Mouse (Mus musculus): ENCODE measurements around the gene Aldh9a1.
"Not testable (repeated sequence)": the region's sequence is repeated elsewhere in the genome, so short reads cannot be mapped to it uniquely, and the experiment has no call there.

Gene Aldh9a1

GRCm38 (mm10) chr1:167349815-167350596 is at the start of gene Aldh9a1:
Gene Aldh9a1 (plus strand): TSS chr1:167349991.
- DNase-seq (ENCODE audit: extremely low spot score, low read depth, low spot score): peak; percentile 71

GRCm38 (mm10) chr1:167300122-167300521 is 49.7 kb upstream of the Aldh9a1 start:
- no peak for DNase-seq (ENCODE audit: extremely low spot score, low read depth, low spot score)

- no peak for DNase-seq (ENCODE audit: extremely low spot score, low read depth, low spot score)
Observed at GRCm38 (mm10) chr1:167305501-167306137, 44.2 kb upstream of the Aldh9a1 start.

- no peak for DNase-seq (ENCODE audit: extremely low spot score, low read depth, low spot score)
Observed at GRCm38 (mm10) chr1:167306451-167307240, 43.1 kb upstream of the Aldh9a1 start.

GRCm38 (mm10) chr1:167307674-167308073 is 42.1 kb upstream of the Aldh9a1 start:
- DNase-seq (ENCODE audit: extremely low spot score, low read depth, low spot score): no peak

GRCm38 (mm10) chr1:167308261-167309054 is 41.3 kb upstream of the Aldh9a1 start, which contains the start of gene Tmco1:
Gene Tmco1 (plus strand): TSS chr1:167308378.
- peak; percentile 70 for DNase-seq (ENCODE audit: extremely low spot score, low read depth, low spot score)

GRCm38 (mm10) chr1:167312367-167312766 is 37.4 kb upstream of the Aldh9a1 start:
- DNase-seq (ENCODE audit: extremely low spot score, low read depth, low spot score): no peak

- no peak for DNase-seq (ENCODE audit: extremely low spot score, low read depth, low spot score)
Observed at GRCm38 (mm10) chr1:167313220-167313619, 36.6 kb upstream of the Aldh9a1 start.

GRCm38 (mm10) chr1:167321691-167322090 is 28.1 kb upstream of the Aldh9a1 start:
- DNase-seq (ENCODE audit: extremely low spot score, low read depth, low spot score): no peak

- no peak for DNase-seq (ENCODE audit: extremely low spot score, low read depth, low spot score)
Observed at GRCm38 (mm10) chr1:167328776-167329175, 21.0 kb upstream of the Aldh9a1 start.

GRCm38 (mm10) chr1:167331106-167331505 is 18.7 kb upstream of the Aldh9a1 start:
- DNase-seq (ENCODE audit: extremely low spot score, low read depth, low spot score): no peak

GRCm38 (mm10) chr1:167336398-167336797 is 13.4 kb upstream of the Aldh9a1 start:
- DNase-seq (ENCODE audit: extremely low spot score, low read depth, low spot score): no peak

- peak; percentile 86 for DNase-seq (ENCODE audit: extremely low spot score, low read depth, low spot score)
Observed at GRCm38 (mm10) chr1:167337463-167338095, 12.2 kb upstream of the Aldh9a1 start.

- DNase-seq (ENCODE audit: extremely low spot score, low read depth, low spot score): no peak
Observed at GRCm38 (mm10) chr1:167339177-167339781, 10.5 kb upstream of the Aldh9a1 start.

- no peak for DNase-seq (ENCODE audit: extremely low spot score, low read depth, low spot score)
Observed at GRCm38 (mm10) chr1:167340111-167340787, 9.5 kb upstream of the Aldh9a1 start.

- no peak for DNase-seq (ENCODE audit: extremely low spot score, low read depth, low spot score)
Observed at GRCm38 (mm10) chr1:167340910-167341528, 8.8 kb upstream of the Aldh9a1 start.

- no peak for DNase-seq (ENCODE audit: extremely low spot score, low read depth, low spot score)
Observed at GRCm38 (mm10) chr1:167342831-167343230, 7.0 kb upstream of the Aldh9a1 start.

GRCm38 (mm10) chr1:167345994-167346520 is 3.7 kb upstream of the Aldh9a1 start:
- not testable (repeated sequence) for DNase-seq (ENCODE audit: extremely low spot score, low read depth, low spot score)

Data from hindlimb bud, embryonic 11.5 days (tissue).